Mouse (Mus musculus) hindbrain, embryonic 14.5 days (tissue): ENCODE measurements at regions not wholly inside any gene's neighbourhood (a gene's known extent, or its start where the extent isn't known, plus 50 kb on each side); places are given as distances from the start of the nearest gene placed in this dataset.
A peak's percentile ranks its signal among the peaks of the same experiment; 100 is the strongest.
"Not testable (repeated sequence)": the region's sequence is repeated elsewhere in the genome, so short reads cannot be mapped to it uniquely, and the experiment has no call there.

Experiments
- ATAC-seq: fragments of 200-750 bp; cut with Nextera tagmentation; 2 replicates; pipeline ENCODE4 v1.8.0; 2017; ENCODE audit warnings: moderate number of reproducible peaks, mild to moderate bottlenecking, moderate TSS enrichment, moderate library complexity; ENCODE audit not compliant: low FRiP score
- DNase-seq: peaks from one replicate; pipeline ENCODE4 v3.0.0-alpha.2; 2015; ENCODE audit warnings: low spot score
- H3K27ac ChIP-seq: fragments of 300-500 bp; sonication (generic); 2 replicates; pipeline ENCODE4 v1.5.1; 2014; ENCODE audit warnings: mild to moderate bottlenecking, moderate library complexity
- H3K27me3 ChIP-seq: fragments of 300-500 bp; sonication (generic); 2 replicates; pipeline ENCODE4 v1.6.1; 2014; ENCODE audit warnings: mild to moderate bottlenecking, low read length, mixed read lengths; ENCODE audit not compliant: control insufficient read depth, insufficient read depth
- H3K36me3 ChIP-seq: fragments of 300-500 bp; sonication (generic); replicated peaks from 2 replicates; pipeline ENCODE4 v1.6.1; 2014; ENCODE audit not compliant: control insufficient read depth, insufficient read depth
- H3K4me1 ChIP-seq: fragments of 300-500 bp; sonication (generic); replicated peaks from 2 replicates; pipeline ENCODE4 v1.6.1; 2014; ENCODE audit warnings: antibody characterized with exemption, low read length, mixed read lengths; ENCODE audit not compliant: control insufficient read depth, insufficient read depth
- H3K4me2 ChIP-seq: fragments of 300-500 bp; sonication (generic); replicated peaks from 2 replicates; pipeline ENCODE4 v1.6.1; 2014; ENCODE audit warnings: mild to moderate bottlenecking, moderate library complexity
- H3K4me3 ChIP-seq: fragments of 300-500 bp; sonication (generic); replicated peaks from 2 replicates; pipeline ENCODE4 v1.5.1; 2014; ENCODE audit warnings: mild to moderate bottlenecking, low read length
- H3K9ac ChIP-seq: fragments of 300-500 bp; sonication (generic); 2 replicates; pipeline ENCODE4 v1.6.1; 2014
- H3K9me3 ChIP-seq: fragments of 300-500 bp; sonication (generic); 2 replicates; pipeline ENCODE4 v1.6.1; 2016; ENCODE audit warnings: low read length; ENCODE audit not compliant: control insufficient read depth
- WGBS: fragments of 180-500 bp; shearing (Covaris S2); extraction: QIAGEN DNeasy Blood & Tissue Kit; methylation state at CpG from one replicate; pipeline ENCODE4 v1.1.7; 2014; 5-methylcytosine and 5-hydroxymethylcytosine counted together

DNA sequence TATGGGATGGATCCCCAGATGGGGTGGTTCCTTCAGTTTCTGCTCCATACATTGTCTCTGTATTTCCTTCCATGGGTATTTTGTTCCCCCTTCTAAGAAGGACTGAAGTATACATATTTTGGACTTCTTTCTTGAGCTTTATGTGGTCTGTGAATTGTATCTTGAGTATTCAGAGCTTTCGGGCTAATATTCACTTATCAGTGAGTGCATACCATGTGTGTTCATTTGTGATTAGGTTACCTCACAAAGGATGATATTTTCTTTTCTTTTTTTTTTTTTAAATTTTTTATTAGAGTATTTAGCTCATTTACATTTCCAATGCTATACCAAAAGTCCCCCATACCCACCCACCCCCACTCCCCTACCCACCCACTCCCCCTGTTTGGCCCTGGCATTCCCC, 657.8 kb downstream of the Kcnt2 start:
- not testable (repeated sequence) for H3K4me1 ChIP-seq, H3K4me2 ChIP-seq, DNase-seq, H3K36me3 ChIP-seq, H3K9me3 ChIP-seq, H3K9ac ChIP-seq, H3K27me3 ChIP-seq, H3K4me3 ChIP-seq, H3K27ac ChIP-seq, ATAC-seq
- 95% methylated on average over 1 of the region's 1 CpGs for WGBS

DNA sequence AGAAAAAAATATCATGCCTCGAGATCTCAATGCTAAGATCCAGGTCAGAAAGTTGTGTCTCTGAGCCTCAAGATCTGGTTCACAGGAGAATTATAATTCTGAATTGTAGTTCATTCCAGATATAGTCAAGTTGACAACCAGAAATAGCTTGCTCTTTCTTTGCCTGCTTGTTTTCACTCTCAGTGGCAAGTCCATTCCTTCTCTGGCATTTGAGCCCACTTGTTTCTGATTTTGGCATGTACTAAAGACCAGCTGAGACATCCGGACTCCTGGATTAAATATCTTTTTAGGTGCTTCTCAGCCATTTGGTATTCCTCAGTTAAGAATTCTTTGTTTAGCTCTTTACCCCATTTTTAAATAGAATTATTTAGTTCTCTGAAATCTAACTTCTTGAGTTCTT, 667.6 kb downstream of the Kcnt2 start:
- Histone ChIP-seq H3K27me3 (no peaks in the 10 kb centered on the region), H3K36me3 (no peaks in the 10 kb centered on the region), H3K4me3 (no peak overlapping the region), H3K27ac (no peak overlapping the region), H3K4me1 (no peaks in the 10 kb centered on the region), H3K4me2 (no peak overlapping the region), H3K9me3 (no peaks in the 10 kb centered on the region), H3K9ac (no peak overlapping the region)
- WGBS: 85% methylated on average over 2 of the region's 2 CpGs
- no peak for DNase-seq
- ATAC-seq: no peak

DNA sequence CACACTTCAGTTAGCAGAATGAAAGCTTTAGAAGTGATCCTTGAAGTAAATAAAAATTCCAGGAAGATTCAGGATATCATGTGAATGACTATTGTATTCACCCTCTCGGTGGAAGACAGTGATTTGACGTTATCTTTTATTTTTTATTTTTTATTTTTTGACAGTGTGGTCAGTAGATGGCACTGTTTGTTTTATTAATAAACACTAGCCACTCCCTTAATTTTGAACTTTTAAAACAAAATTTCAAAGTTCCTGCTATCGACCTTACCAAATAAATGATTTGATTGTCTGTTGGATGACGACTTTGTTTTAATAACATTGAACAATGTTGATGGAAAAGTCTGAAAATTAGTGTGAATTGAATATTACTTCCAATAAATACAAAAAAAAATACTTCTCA, 694.4 kb downstream of the Kcnt2 start:
- Histone ChIP-seq H3K36me3 (no peaks in the 10 kb centered on the region), H3K4me3 (no peak overlapping the region), H3K9me3 (no peaks in the 10 kb centered on the region), H3K4me2 (no peak overlapping the region), H3K27ac (no peak overlapping the region), H3K27me3 (no peaks in the 10 kb centered on the region), H3K9ac (no peak overlapping the region), H3K4me1 (no peaks in the 10 kb centered on the region)
- 58% methylated on average over 4 of the region's 4 CpGs for WGBS
- DNase-seq: peak; percentile 45
- no peak for ATAC-seq

DNA sequence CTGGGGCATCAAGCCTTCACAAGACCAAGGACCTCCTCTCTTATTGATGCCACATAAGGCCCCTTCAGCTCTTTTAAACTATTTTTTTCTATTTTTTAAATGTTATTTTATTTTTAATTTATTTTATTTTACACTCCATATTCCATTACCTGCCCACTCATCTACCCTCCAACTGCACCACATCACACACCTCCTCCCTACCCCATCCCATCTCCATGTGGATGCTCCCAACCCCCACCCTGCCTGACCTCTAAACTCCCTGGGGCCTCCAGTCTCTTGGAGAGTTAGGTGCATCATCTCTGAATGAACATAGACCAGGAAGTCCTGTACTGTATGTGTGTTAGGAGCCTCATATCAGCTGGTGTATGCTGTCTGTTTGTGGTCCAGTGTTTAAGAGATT, 712.9 kb downstream of the Kcnt2 start:
- ATAC-seq (no peak), DNase-seq (no peak)
- Histone ChIP-seq H3K4me3 (no peak overlapping the region), H3K4me2 (no peak overlapping the region), H3K27me3 (no peaks in the 10 kb centered on the region), H3K4me1 (no peaks in the 10 kb centered on the region), H3K9me3 (no peaks in the 10 kb centered on the region), H3K36me3 (no peaks in the 10 kb centered on the region), H3K9ac (no peak overlapping the region), H3K27ac (no peak overlapping the region)

DNA sequence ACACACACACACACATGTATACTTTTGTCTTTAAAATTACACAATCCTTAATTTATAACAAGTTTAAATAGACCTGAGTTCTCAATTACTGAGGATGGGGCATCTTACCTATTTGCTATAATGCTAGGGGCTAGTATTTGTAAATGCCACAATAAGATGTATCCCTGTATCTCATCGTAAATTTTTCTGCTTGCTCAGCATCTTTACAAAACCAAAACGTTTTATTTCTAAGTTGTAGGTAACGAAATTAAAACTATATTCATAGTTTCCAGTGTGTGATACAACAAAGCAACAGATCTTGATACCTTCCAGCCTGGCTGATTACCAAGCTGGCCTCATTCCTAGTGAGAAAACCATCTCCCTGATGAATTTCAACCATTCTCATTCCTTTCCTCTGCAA, 755.9 kb downstream of the Kcnt2 start:
- no peak overlapping the region for H3K9ac ChIP-seq
- H3K27ac ChIP-seq: no peak overlapping the region
- no peak overlapping the region for H3K4me2 ChIP-seq
- H3K4me1 ChIP-seq: no peaks in the 10 kb centered on the region
- no peaks in the 10 kb centered on the region for H3K36me3 ChIP-seq
- H3K27me3 ChIP-seq: no peaks in the 10 kb centered on the region
- no peak overlapping the region for H3K4me3 ChIP-seq
- ATAC-seq (no peak), DNase-seq (no peak)
- WGBS: 81% methylated on average over 3 of the region's 3 CpGs
- H3K9me3 ChIP-seq: no peaks in the 10 kb centered on the region
